Mouse (Mus musculus): Measurements from ENCODE around the gene Nectin1.

- TF ChIP-seq CTCF (IDR thresholded peaks at IDR 0.05; ENCODE audit: low read depth) (no peak), EP300 (IDR thresholded peaks at IDR 0.05; ENCODE audit: low read depth) (no peak)
Observed at GRCm38 (mm10) chr9:43777362-43778360, 33.9 kb downstream of the Nectin1 start.

Data from liver, embryonic 14.5 days (tissue).